Mouse (Mus musculus): Measurements from ENCODE around the gene 2810459M11Rik.
"Not testable (repeated sequence)": the region's sequence is repeated elsewhere in the genome, so short reads cannot be mapped to it uniquely, and the experiment has no call there.

2810459M11Rik gene

DNA sequence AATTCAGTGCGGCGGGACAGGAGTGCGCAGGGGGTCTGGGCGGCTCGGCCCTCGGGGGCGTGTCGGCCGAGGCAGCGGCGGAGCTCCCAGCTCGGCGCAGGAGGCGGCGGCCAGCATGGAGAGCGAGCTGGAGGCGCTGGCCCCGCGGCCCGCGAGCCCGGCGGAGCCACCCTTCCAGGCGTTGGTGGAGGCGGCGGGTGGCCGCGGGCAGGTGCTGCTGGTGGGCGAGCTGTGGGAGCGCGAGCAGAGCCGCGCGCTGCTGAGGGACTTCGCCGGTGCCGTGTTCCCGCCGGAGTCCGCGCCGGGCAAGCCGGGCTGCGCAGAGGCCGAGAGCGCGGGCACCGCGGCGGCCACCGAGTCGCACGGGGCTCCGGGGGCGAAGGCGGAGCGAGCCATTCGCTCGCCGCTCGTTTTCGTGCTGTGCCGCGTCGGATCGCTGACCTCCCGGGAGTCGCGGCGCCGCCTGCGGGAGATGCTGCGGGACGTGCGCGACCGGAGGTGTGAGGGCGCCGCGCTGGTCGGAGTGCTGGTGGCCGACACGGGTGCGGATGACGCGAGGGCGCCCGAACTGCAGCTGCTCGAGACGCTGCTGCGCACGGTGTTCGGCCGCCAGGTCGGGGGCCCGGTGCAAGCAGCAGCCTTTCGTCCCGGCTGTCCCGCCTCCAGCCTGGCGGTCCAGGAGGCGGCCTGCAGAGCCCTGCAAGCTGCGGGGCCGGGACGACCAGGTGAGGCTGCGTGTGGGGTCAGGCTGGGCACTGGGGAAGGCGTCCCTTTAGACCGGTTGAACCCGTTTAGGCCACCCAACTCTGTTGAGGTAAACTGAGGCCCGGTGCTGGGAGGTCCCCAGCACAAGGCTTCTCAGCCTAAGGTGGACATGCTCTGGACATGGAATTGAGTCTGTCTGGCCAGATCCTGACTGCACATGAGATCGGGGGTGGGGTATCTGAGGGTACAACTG is at the start of gene 2810459M11Rik:
TSS of gene 2810459M11Rik (plus strand) at position 16 of the 958 bp plus-strand sequence.
- no peak for DNase-seq (ENCODE audit: low spot score in 2 of 2)

DNA sequence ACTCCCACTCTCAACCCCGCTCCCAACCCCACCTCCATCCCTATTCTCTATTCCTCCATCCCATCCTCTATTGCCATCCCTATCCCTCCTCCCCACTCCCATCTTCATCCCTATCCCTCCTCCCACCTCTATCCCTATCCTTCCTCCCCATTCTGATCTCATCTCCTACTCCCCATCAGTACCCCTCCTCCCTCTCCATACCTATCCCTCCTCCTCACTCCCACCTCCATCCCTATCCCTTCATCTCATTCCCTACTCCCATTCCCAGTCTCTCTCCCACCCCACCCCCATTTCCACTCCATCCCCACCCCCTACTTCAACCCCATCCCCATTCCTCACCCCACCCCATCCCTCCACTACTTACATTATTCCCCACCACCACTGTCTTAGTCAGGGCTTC is 48.4 kb upstream of the 2810459M11Rik start:
- no peak for DNase-seq (ENCODE audit: low spot score in 2 of 2)

DNA sequence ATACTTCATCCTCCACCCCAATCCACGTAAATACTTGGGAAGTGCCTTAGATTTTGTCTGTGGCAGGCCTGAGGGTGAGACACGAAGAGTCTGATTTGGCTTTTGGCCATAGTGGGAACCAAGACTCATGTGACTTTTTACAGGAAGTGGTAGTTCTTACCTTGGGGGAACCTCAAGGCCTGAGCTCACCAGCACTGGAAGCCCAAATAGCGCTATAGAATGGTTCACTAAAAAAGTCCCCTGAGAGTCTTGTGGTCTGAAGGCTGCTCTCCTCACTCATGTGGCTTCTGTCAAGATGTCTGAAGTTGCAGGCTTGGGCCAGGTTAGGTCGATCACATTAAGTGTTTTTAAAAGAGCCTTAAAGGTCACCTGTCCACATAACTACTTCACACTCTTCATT is 47.7 kb upstream of the 2810459M11Rik start:
- peak; percentile 73 to 80 for DNase-seq (ENCODE audit: low spot score in 2 of 2)

DNA sequence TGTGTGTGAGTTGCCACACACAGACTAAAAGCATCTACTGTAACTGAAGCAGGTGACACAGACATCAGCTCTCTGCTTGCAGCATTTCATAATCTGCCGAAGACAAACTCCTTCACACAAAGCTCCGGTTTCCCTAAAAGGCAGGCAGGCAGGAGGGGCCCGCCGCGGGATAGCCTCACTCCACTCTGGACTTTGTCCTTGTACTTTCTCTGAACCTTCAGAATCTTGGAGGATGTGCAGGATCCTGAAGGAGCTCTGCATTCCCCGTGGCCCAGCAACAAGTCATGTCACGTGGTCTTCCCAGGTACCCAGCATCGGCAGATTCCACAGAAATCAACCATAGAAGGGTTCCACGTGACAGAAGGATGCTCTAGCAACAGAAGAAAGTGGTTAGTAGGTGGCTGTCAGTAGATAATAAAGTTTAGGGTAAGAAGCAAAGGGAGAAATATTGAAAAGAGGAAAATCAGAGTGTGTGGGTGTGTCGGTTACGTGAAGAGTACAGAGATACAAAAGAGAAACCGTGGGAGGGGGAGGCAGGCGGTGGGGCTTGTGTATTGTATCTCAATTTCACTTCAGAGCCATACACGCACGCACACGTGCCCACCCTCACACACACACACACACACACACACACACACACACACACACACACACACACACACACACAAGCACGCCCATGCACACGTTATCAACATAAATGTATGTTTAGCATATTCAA is 45.7 kb upstream of the 2810459M11Rik start:
- no peak for DNase-seq (ENCODE audit: low spot score in 2 of 2)

DNA sequence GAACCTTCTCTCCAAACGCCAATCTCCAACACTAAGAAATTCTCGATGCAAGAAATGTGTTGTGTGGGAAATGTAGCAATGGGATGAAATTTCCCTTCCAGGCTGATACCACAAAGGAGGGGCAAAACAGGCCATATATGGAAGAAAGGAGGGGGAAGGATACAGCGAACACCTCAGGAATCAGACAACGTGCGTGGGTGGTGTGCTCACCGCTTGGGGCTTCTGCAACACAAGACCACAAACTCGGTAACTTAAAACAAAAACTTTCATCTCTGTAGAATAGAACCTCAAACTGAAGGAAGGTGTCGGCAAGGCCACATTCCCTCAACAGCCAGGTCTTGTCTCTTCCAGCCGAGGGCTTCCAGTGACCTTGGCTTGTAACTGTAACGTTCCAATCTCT is 40.1 kb upstream of the 2810459M11Rik start:
- DNase-seq (ENCODE audit: low spot score in 2 of 2) = no peak

DNA sequence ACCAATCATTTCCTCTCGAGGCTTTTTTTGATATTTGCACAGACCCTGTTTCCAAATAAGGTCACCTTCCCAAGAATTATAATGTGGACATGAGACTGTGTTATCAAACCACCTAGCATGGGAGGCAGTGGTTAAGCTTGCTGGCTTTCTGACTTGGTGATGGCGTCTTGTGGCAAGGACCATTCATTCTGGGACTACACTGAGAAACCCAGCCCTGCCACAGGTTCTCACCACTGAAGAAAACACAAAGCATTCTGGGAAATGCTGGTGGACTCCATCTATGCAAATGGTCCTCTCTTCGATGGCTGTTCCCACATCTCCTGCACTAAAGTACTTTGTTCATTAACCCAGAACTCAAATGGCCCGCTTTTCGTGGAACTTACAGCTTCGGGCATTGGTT is 39.6 kb upstream of the 2810459M11Rik start:
- no peak for DNase-seq (ENCODE audit: low spot score in 2 of 2)

DNA sequence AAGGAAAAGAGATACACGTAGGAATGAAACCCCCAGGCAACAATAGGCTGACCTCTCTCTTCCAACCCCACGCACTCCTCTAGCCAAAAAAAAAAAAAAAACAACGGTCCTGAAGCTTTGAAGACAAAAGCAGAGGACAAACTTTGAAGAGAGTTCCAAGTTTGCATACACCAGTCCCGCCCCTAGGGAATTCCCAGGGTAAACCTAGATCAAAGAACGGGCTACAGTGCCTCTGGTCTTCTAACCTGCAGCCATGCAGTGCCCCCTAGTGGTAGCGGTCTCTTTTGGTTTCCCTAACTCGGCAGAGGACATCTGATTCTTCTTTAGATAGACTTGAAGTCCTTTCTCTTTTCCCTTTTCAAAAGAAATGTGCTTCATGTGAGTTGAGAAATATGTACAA is 37.9 kb upstream of the 2810459M11Rik start:
- DNase-seq (ENCODE audit: low spot score in 2 of 2) = peak; percentile 82 to 84

DNA sequence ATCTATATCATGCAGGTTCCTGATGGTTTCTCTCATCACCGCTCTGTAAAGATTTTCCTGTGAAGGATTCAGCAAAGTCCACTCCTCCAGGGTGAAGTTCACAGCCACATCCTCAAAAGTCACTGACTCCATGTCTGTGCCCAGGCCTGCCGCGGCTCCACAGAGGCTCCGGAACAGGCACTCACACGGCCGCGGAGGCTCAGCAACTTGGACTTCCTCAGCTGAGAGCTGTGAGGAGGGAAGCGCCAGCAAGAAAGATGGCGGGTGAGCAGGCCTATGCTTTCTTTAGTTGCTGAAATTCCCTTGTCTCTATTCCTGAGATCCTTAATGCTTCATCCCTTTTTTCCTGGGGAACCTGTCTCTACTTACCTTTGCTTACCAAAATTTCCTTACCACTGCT is 29.9 kb upstream of the 2810459M11Rik start:
- not testable (repeated sequence) for DNase-seq (ENCODE audit: low spot score in 2 of 2)

DNA sequence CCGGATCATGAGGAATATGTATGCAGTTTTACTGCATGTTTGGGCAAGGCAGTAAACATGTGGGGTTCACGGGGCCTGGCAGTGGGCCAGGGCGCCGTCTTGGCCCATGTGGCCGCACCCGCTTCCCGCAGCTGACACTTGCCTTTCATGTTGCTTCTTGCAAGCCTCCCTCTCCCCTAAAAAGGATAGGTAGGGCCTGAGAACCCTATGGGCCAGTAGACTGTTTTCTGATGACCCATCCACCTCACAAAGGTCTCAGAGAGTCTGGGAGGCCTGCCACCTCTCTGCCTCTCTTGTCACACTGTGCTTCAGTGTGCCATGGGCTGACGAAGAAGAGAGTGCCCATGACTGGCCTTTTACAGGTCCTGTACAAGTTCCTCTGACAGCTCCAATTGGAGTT is 29.1 kb upstream of the 2810459M11Rik start, which contains the start of gene Spata3:
TSS of gene Spata3 (plus strand) at position 301 of the 400 bp plus-strand sequence.
- no peak for DNase-seq (ENCODE audit: low spot score in 2 of 2)

DNA sequence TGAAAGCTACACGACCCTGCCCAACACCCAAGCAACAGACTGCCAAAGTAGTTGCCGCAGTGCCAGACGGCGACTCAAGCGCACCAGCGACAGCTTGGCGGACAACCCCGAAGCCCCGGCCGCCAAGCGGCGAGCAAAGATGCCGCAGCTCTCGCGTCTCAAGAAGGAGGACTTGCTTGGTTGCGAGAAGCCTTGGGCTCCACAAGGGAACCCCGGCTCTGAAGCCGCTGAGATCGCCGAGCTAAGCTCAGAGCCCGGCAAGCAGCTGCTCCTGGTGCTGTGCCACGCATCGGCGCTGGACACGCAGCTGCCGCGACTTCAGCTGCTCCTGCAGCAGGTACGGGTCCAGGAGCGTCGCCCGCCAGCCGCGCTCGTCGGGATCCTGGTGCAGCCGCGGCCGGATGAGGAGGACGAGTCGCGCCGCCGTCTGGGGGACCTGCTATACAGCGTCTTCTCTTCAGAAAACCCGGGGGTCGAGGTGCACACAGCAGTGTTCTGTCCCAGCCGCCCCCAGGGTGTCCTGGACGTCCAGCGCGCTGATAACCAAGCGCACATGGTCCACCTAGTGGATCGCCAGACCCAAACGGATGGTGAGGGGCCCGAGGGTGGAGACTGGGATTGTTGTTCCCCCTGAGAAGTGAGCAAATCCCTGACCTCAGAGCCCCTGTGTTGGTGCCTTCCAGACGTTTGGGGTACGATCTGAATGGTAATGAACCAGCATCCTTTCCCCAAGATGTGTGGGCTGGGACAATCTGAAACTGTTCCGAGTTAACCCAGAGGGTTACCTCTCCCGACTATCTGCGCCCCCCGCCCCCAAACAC is 27.2 kb upstream of the 2810459M11Rik start:
- peak; percentile 24 to 40 for DNase-seq (ENCODE audit: low spot score in 2 of 2)

DNA sequence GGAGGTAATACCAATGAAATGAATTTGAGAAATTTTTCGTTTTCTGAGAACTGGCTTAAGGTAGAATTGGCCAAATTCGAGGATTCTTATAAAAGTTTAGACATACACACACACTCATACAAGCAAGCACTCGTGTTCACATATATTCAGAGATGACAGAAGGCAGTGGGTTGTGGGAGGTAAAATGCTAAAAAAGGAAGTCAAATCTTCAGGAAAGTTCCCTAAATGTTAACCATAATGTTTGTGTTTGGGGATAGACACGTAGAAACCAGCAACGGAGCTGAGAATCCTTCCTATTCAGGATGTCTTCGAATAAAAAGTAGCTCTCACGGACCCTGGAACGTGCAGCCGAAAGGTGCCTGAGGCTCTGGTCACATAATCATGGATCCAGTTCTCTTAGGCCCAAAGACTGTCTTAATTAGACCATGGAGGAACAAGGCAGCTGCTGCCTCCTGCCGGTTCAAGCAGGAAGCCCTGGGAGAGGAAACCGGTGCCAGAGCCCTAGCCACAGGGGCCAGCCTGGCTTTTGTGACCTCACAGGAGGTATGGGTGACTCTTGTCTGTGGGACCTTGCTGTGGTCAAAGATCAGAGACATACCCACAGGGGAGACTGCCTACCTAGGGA is 24.2 kb upstream of the 2810459M11Rik start:
- no peak for DNase-seq (ENCODE audit: low spot score in 2 of 2)

DNA sequence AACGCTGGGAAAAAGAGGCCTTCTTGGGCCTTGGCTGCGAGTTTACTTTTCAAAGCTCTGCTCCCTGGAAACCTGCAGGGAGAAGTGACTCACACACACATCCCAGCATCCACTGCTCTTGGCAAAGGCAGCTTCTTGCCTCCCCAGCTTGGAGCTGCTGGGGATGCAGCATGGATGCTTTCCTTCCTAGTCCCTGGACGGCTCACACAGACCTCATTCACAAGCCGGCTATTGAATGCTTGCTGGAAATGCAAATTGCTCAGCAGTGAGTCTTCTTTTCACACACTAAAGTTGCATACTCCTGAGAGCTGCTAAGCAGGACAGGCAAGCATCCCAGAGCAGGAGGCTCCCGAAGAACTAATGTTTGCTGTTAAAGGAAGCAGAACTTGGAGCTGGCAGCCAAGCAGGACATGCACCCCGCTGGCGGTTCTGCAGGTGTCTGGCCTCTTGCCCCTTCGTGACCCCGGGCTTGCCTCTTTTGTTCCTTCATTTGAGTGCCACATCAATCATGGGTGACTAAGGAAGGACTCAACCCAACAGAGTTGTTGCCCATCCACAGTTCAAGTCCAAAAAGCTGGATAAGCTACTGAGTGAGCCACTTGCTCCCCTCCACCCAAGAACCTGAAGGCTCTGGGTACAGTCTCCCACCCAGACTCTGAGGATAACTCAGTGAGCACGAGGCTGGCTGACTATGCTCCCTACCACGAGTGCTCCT is 13.2 kb upstream of the 2810459M11Rik start:
- DNase-seq (ENCODE audit: low spot score in 2 of 2) = no peak

DNA sequence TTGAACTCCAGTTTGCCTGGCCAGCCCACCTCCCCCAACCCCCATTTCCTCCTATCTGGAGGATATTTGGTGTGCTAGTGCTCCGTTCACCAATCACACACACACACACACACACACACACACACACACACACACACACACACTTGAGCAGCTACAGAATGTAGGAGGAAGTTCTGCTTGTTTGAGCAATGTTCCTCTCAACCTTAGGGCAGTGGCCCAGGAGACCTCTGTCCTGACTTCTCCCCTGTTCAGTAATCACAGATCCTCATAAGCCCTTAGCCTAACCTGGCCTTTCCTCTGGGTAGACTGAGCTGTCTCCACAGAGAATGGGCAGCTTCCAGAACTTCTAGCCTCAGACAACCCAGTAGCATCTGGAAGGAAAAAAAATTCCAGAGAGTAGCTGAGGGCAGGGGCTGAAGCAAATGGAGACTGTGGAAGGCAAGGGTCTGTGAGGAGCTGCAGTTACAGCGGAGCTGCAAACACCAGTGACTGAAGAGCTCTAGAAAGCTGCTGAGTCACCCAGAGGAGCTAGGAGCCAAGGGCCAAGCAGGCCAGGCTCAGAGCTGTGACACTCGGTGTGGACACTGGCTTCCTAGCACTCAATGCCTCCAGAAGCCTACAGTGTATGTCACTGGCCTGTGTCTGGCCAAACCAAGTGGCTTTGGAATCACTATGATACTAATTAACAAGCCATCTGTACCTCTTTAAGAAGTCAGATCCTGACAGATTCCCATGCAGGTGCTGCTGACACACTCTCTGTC is 7.3 kb upstream of the 2810459M11Rik start:
- DNase-seq (ENCODE audit: low spot score in 2 of 2) = no peak

DNA sequence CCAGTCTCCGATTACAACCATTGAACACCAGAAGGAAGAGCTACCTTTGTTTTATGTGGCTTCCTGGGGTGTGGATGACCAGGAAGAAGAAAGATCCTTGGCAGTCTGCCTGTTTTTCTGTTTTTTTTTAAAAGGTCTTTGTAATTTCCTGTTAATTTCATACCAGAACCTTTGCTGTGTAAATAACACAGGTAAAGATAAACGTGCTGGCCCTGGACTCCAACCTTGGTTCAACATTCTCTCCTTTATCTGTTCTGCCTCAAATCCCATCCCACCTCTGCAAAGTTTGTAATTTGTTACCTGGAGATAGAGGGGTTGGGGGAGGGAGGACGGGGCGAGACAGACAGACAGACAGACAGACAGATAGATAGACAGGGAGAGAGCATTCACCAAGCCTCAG is 5.5 kb upstream of the 2810459M11Rik start:
- DNase-seq (ENCODE audit: low spot score in 2 of 2) = no peak

DNA sequence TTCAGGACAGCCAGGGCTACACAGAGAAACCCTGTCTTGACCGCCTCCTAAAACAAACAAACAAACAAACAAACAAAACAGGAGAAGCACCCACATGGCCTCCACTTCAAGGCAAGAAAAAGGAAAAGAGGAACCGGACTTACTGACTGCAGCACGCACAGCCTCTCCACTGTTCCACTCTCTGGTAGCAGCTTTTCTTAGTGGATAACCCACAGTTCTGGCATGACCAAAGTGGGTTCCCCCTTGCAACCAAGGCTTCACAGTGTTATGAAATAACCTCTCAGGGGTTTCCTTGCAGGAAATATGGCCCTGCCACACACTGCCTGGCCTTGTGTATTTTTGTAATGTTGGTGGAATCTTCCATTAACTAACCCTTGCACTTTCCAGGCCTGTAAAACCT is 4.8 kb upstream of the 2810459M11Rik start:
- no peak for DNase-seq (ENCODE audit: low spot score in 2 of 2)

DNA sequence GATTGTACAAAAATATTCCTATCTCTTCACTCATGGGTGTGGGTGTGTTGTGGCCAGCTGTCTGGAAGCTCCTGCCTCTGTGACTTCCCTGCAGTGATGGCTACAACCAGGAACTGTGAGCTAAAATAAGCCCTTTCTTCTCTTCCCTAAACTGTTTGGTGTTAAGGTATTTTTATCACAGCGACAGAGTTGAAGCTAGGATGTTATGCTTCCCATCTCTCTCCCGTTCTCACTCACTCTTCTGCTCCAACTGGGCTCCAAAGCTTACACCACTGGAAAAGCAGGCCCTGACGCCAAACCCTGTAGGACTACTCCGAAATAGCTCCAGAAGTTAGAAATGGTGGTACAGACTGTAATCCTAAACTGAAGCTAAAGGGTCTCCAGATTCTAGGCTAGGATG is 607 bp upstream of the 2810459M11Rik start:
- DNase-seq (ENCODE audit: low spot score in 2 of 2) = no peak

DNA sequence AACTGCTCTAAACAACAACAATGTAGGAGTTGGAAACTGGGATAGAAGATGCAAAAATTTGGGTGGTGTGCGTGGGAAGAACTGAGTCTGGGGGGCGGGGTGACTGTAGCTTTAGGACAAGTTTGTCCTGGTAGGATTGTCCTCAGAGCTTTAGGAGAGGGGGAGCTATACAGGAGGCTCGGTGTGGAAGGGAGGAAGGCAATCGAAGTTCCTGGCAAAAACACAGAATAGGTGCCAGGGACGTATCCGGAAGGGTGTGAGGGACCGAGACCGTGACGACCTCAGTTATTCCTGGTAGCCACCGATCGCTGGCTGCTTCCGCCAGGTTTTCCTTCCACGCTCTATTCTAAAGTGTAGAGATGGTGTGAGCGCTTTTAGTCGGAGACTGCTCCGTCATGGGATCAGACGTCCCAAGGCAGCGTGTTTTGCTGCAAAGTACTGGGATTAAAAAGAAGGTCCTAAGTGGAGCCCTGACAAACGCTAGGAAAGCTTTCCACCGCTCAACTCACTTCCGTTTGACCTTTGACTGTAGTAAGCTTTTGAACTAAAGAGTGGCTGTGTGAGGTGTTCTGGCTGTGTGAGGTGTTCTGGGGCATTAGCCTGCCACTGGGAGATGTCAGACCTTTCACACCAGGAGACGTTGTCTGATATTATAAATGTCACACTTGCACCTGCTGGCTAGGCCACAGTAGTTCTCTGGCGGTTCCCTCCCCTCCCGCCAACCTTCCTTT is 1.3 kb downstream of the 2810459M11Rik start:
- DNase-seq (ENCODE audit: low spot score in 2 of 2) = no peak

DNA sequence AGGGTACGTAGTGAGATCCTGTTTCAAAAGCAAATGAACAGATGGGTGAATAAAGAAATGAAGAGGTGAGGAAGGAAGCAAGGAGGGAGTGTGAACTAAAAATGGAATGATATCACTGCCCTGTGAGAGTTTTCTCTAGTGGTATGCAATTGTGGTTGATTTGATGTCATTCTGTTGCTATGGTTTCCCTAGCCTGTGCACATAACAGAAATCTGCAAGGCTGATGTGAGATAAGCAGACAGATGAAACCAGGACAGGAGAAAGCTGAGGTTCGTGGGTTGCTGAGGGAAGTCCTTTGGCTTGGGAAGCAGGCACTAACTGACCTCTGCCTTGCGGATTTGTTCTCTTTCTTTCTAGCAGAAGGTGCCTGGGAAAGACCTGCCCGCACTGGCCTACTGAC is 2.6 kb downstream of the 2810459M11Rik start:
- DNase-seq (ENCODE audit: low spot score in 2 of 2) = peak in 1 of 2 experiments; percentile 51

DNA sequence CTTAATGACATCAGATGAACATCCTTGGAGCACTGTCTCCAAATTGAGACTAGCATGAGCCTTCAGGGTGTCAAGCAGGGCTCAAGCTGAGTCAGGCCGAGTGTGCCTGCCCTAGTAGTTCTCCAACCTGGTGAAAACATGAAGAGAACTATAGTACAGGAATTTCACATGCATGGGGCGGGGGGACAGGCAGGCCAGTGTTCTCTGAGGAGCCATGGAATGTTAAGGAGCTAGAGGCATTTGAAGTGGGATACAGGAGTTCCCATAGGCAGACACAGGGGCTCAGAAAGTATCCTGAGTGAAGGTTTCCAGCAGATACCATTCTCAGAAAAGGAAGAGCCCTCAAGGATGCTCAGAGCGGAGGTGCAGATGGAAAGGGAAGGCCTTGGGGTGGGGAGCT is 3.1 kb downstream of the 2810459M11Rik start:
- DNase-seq (ENCODE audit: low spot score in 2 of 2) = no peak

Data from natural killer cell, adult 2 months (primary cell).